Mouse (Mus musculus) heart, embryonic 14.5 days (tissue): ENCODE measurements around the gene Wdr91. TPM values are rescaled to one million over a fixed set of nuclear protein-coding genes. Genes with fewer than 3 reads are reported as not detected.

Source experiments
- ATAC-seq: fragments of 200-750 bp; cut with Nextera tagmentation; 2 replicates; pipeline ENCODE4 v1.8.0; 2017; ENCODE audit warnings: low read depth, moderate TSS enrichment; ENCODE audit not compliant: insufficient number of reproducible peaks, insufficient read depth, low FRiP score
- H3K27ac ChIP-seq, 2 experiments: fragments of 200-500 bp in 1 of 2; fragments of 300-500 bp in 1 of 2; sonication (generic) in 1 of 2; replicated peaks in 1 of 2; 2 replicates each; pipeline ENCODE4 v1.5.1; 2012 to 2014; ENCODE audit warnings: low read depth in 2 of 2, low read length in 2 of 2, control low read depth in 1 of 2, mild to moderate bottlenecking in 1 of 2, mixed read lengths in 1 of 2; ENCODE audit not compliant: control insufficient read depth in 1 of 2, insufficient read depth in 1 of 2
- H3K27me3 ChIP-seq: fragments of 300-500 bp; sonication (generic); 2 replicates; pipeline ENCODE4 v1.6.1; 2014; ENCODE audit warnings: mild to moderate bottlenecking, low read length, control low read depth; ENCODE audit not compliant: control insufficient read depth, insufficient read depth
- H3K36me3 ChIP-seq: fragments of 300-500 bp; sonication (generic); 2 replicates; pipeline ENCODE4 v1.6.1; 2014; ENCODE audit warnings: mild to moderate bottlenecking, control low read depth, low read length, mixed read lengths; ENCODE audit not compliant: control insufficient read depth, insufficient read depth
- H3K4me1 ChIP-seq, 2 experiments: fragments of 200-500 bp in 1 of 2; fragments of 300-500 bp in 1 of 2; sonication (generic) in 1 of 2; 2 replicates each; pipeline ENCODE4 v1.6.1; 2012 to 2014; ENCODE audit warnings: low read length in 2 of 2, control low read depth in 1 of 2, mixed read lengths in 1 of 2; ENCODE audit not compliant: control insufficient read depth in 2 of 2, insufficient read depth in 2 of 2
- H3K4me2 ChIP-seq: fragments of 300-500 bp; sonication (generic); 2 replicates; pipeline ENCODE4 v1.6.1; 2014; ENCODE audit warnings: mild to moderate bottlenecking, low read length
- H3K4me3 ChIP-seq, 2 experiments: fragments of 200-500 bp in 1 of 2; fragments of 300-500 bp in 1 of 2; sonication (generic) in 1 of 2; 2 replicates each; pipeline ENCODE4 v1.5.1; 2012 to 2014; ENCODE audit warnings: low read length in 2 of 2, mild to moderate bottlenecking in 2 of 2, control low read depth in 1 of 2, low read depth in 1 of 2, moderate library complexity in 1 of 2; ENCODE audit not compliant: control insufficient read depth in 1 of 2, insufficient read depth in 1 of 2
- H3K9ac ChIP-seq: fragments of 300-500 bp; sonication (generic); 2 replicates; pipeline ENCODE4 v1.6.1; 2014; ENCODE audit warnings: mild to moderate bottlenecking, low read length
- H3K9me3 ChIP-seq: fragments of 300-500 bp; sonication (generic); 2 replicates; pipeline ENCODE4 v1.6.1; 2016; ENCODE audit warnings: low read length, control low read depth; ENCODE audit not compliant: control insufficient read depth
- WGBS: fragments of 180-500 bp; shearing (Covaris S2); extraction: QIAGEN DNeasy Blood & Tissue Kit; methylation state at CpG from one replicate; pipeline ENCODE4 v1.1.7; 2014; 5-methylcytosine and 5-hydroxymethylcytosine counted together
- polyA plus RNA-seq: library from polyadenylated mRNA; unstranded; fragments of >200 nt; fragmentation: Nextera tagmentation; extraction: Ambion mirVana; gene quantifications from 2 replicates; pipeline ENCODE4 v1.2.1, GENCODE M21; 2014

Wdr91 gene
- polyA plus RNA-seq, 1 experiment from 2014 or later = 9.7 TPM

DNA sequence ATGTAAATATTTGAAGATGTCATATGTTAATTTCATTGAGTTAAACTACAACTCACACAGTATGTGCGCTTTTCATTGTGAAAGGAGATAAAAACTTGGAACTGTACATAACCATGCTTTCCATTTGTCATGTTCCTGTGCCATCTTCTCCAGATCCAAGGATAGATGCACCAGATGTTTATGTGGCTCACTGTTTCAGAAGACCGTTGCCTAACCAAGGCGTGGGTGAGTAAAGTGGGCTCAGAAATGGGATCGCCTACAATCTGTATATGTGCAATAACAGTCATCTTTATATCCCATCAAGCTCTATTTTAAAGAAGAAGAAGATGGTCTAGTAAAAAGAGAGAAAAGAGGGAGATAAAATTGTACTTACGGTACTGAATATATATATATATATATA lies 78.3 kb downstream of the Wdr91 start:
- no peaks in the 10 kb centered on the region for H3K27me3 ChIP-seq
- H3K4me1 ChIP-seq = no peaks in the 10 kb centered on the region
- no peak for ATAC-seq
- no peak overlapping the region for H3K9ac ChIP-seq
- H3K27ac ChIP-seq = no peak overlapping the region
- no peaks in the 10 kb centered on the region for H3K9me3 ChIP-seq
- WGBS = 92% methylated on average over 5 of the region's 5 CpGs
- no peak overlapping the region for H3K4me2 ChIP-seq
- H3K4me3 ChIP-seq = no peak overlapping the region
- no peaks in the 10 kb centered on the region for H3K36me3 ChIP-seq

Other genes starting within 250 kb of the Wdr91 start
- gene Agbl3, start 130.4 kb downstream of the Wdr91 start, polyA plus RNA-seq = 6.0 and 6.6 TPM in 2 replicates
- gene Tmem140, start 47.7 kb downstream of the Wdr91 start, polyA plus RNA-seq = 0.92 and 1.3 TPM in 2 replicates
- 5.8 and 6.3 TPM in 2 replicates for gene Cyren, start 32.8 kb downstream of the Wdr91 start, polyA plus RNA-seq
- gene Stra8, start 9.3 kb upstream of the Wdr91 start, polyA plus RNA-seq = not detected in 2 replicates
- 0.28 and 0.34 TPM in 2 replicates for gene Slc23a4, start 77.5 kb upstream of the Wdr91 start, polyA plus RNA-seq
- 18.7 and 20.8 TPM in 2 replicates for gene Cnot4, start 222.8 kb upstream of the Wdr91 start, polyA plus RNA-seq